Mouse (Mus musculus) leukemia stem cell, adult 10-12 weeks (primary cell): ENCODE data around the gene Hdac7. TPM values are rescaled to one million over a fixed set of nuclear protein-coding genes. Genes with fewer than 3 reads are reported as not detected.

Experiments used
- polyA plus RNA-seq: library from polyadenylated mRNA; stranded (reverse); fragments of >175 nt; gene quantifications from 2 replicates; pipeline ENCODE4 v1.2.3, GENCODE M21; 2012; ENCODE audit warnings: low replicate concordance

Gene Hdac7
- polyA plus RNA-seq, result 211 and 326 TPM in 2 replicates

GRCm38 (mm10) chr15:97844037-97845034, at the start of gene Hdac7:
Gene Hdac7, minus strand, starts transcription at chr15:97844502.

GRCm38 (mm10) chr15:97778311-97779098, 65.8 kb downstream of the Hdac7 start, which contains the start of gene Slc48a1:
Gene Slc48a1, plus strand, starts transcription at chr15:97778520.

GRCm38 (mm10) chr15:97767280-97768186, 76.8 kb downstream of the Hdac7 start, which contains the start of gene Rapgef3:
Gene Rapgef3, minus strand, starts transcription at chr15:97767972.

Other genes with a start within 250 kb of the Hdac7 start
- gene Rpap3, start 138.7 kb downstream of the Hdac7 start, polyA plus RNA-seq, result 7.0 and 7.3 TPM in 2 replicates
- gene Endou, start 113.2 kb downstream of the Hdac7 start, polyA plus RNA-seq, result 0.65 and 1.7 TPM in 2 replicates
- 3.9 and 7.6 TPM in 2 replicates for gene Rapgef3, start 76.5 kb downstream of the Hdac7 start, polyA plus RNA-seq
- gene Slc48a1, start 66.0 kb downstream of the Hdac7 start, polyA plus RNA-seq, result 53.5 and 156 TPM in 2 replicates
- 0.05 and 1.0 TPM in 2 replicates for gene Vdr, start 66.1 kb upstream of the Hdac7 start, polyA plus RNA-seq
- gene Tmem106c, start 119.7 kb upstream of the Hdac7 start, polyA plus RNA-seq, result 5.7 and 17.3 TPM in 2 replicates
- gene Col2a1, start 160.2 kb upstream of the Hdac7 start, polyA plus RNA-seq, result not detected in 2 replicates
- 10.8 and 21.1 TPM in 2 replicates for gene Pfkm, start 248.1 kb upstream of the Hdac7 start, polyA plus RNA-seq
- gene Senp1, start 249.2 kb upstream of the Hdac7 start, polyA plus RNA-seq, result 20.6 and 31.0 TPM in 2 replicates